Mouse (Mus musculus): ENCODE measurements around the gene Tsku.

Tsku gene

DNA sequence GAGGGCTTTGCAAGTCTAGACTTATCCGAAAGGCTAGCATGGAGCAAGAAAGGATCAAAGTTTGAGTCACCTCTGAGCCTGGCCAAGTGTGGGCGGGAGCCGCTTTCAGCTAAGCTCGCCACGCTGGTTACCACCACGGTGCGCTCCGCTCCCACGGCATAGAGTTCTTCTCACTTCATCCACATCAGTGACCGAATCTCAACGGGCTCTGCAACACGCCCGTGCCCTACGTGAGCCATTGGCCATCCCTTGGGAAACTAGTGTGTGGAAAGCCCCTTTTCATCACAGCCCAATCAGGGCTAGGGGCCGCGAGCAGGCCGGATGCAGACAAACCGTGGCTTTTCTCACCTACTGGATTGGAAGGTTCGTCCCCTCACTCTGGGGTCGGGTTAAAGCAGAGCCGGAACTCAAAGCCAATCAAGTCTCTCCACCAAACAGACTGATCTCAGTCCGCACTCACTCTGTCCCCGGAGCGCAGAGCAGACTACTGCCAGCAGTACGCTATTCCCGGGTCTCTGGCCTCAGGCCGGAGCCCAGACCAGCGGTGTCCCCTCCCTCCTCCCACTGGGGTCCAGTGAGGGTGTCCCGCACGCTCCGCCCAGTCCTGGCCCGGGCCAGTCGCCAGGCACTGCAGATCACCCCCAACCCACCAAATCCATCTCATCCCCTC, 1.0 kb downstream of the Tsku start:
- in situ Hi-C loops (cut with MboI, MseI), result loop anchor here (5.0 to 10.0 kb wide), 2 partner anchors 62 to 1815 kb away; partner anchors contain the start of gene Kcne3 (in 1 of the 2)

GRCm38 (mm10) chr7:98358016-98358415, 3.1 kb downstream of the Tsku start:
- in situ Hi-C loops (cut with MboI, MseI), result loop anchor here in 1 of 2 experiments (5.0 kb wide), 1 partner anchor 64 kb away; no protein-coding TSS in a partner anchor

- in situ Hi-C loops (cut with MboI, MseI), result loop anchor here in 1 of 2 experiments (5.0 kb wide), 1 partner anchor 65 kb away; no protein-coding TSS in a partner anchor
Measured at GRCm38 (mm10) chr7:98357324-98357723, 3.8 kb downstream of the Tsku start.

- in situ Hi-C loops (cut with MboI, MseI), result loop anchor here in 1 of 2 experiments (5.0 kb wide), 2 partner anchors 67 to 78 kb away; no protein-coding TSS in a partner anchor
Measured at GRCm38 (mm10) chr7:98354921-98355310, 6.2 kb downstream of the Tsku start.

DNA sequence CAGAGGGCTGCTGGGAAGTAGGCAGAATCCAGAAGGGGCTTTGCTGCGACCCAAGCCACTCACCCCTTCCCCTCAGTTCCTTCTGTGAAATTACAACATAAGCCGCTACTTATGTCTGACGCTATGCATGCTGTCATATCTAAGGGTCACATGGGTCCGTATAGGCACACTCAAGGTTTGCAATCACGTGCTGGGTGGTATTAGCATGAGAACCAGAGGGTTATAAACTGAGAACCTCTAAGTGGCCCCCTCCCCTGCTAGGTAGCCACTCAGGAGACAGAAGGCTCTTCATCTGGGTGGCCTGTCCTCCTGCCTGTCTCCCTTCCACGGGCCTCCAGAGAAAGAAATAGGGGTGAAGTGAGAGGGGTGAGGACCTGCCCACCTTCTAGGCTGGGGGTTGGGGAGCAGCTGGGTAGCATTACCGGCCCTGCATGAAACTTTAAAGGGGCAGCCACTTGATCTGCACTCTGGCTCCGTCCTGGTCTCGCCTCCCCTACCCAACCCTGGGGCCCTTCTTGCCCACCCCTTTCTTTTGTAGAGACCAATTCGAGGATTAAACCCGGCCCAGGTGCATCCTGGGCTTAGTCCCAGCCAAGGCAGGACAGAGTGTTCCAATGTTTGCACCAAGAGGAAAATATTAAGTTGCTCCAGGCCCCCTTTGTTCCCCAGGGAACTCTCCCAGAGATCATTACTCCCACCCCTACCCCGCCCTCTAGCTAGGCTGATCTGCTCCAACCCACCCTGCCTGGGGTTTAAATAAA, 6.8 kb downstream of the Tsku start:
- in situ Hi-C loops (cut with MboI, MseI), result loop anchor here in 1 of 2 experiments (5.0 kb wide), 1 partner anchor 77 kb away; no protein-coding TSS in a partner anchor

DNA sequence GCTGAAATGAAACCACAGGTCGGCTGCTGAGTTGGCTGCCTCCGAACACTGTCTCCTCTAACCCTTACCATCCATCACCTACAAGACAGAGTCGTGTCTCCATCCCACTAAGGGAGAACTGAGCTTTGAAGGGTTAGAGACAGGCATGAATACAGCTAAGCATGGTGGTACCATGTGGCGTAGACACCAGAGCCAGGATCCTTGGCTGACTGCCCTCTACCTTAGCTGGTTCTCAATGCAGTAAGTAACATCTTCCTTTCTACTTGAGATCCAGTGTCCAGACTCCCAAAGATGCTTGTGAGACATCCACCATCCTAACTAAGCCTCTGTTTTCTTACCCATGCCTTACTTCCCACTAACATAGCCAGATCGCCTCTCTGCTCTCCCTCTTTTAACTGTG, 7.5 kb downstream of the Tsku start:
- in situ Hi-C loops (cut with MboI, MseI), result loop anchor here in 1 of 2 experiments (5.0 kb wide), 1 partner anchor 76 kb away; no protein-coding TSS in a partner anchor

GRCm38 (mm10) chr7:98351523-98351922, 9.6 kb downstream of the Tsku start:
- in situ Hi-C loops (cut with MboI, MseI), result loop anchor here in 1 of 2 experiments (5.0 kb wide), 1 partner anchor 74 kb away; no protein-coding TSS in a partner anchor

GRCm38 (mm10) chr7:98349821-98350220, 11.3 kb downstream of the Tsku start:
- in situ Hi-C loops (cut with MboI, MseI), result loop anchor here in 1 of 2 experiments (5.0 kb wide), 1 partner anchor 73 kb away; no protein-coding TSS in a partner anchor

DNA sequence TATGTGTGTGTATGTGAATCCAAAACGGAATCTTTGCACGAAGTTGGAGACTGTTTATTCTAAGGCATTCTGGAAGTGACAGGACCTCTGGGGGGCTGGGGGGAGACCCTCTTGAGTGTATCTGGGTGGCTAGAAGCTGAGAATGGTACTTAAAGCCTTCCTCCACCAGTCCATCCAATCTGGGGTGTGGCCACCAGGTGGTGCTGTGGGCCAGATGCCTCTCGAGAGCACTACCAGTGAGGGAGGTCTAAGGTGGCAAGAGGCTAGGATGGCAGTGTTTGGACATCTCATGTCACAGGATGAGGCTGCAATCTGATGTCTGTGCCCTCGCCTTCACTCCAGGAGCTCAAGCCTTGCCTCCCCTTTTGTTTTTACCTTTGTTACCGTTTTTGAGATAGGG, 12.0 kb downstream of the Tsku start:
- in situ Hi-C loops (cut with MboI, MseI), result no loop called here

DNA sequence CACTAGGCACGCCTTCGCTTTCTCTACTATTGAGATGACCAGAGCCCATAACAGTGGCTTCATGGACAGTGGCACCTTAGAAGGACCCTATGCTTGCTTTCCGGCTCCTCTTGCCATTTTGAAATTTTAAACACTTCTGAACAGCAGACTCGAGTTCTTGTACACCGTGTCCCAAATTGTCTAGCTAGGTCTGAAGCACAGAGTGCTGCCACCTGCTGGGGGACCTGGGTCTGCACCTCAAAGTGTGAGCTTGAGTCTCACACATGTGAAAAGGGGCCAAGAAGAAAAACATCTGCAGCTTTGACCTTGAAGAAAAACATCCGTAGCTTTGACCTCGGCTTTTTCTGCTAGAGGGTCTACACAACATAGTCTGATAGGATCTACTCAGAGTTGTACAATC, 13.1 kb downstream of the Tsku start:
- in situ Hi-C loops (cut with MboI, MseI), result no loop called here

DNA sequence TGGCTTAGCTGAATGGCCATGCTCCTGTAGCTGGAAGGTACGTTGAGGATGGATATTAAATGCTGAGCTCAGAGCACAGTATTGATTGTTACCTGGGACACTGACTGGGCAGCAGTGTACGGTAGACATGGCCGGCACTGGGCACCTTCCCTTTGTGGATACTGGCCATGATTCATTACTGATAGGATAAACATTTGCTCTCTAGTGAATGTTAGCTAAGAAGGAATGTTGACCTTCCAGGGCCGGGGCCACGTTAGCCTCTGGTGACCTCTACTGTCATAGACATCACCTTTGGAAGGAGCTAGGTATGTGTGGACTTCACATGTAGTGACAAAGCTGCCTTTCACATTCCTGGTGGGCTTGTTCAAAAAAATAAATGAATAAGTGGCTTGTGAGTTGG, 13.7 kb downstream of the Tsku start:
- in situ Hi-C loops (cut with MboI, MseI), result no loop called here

DNA sequence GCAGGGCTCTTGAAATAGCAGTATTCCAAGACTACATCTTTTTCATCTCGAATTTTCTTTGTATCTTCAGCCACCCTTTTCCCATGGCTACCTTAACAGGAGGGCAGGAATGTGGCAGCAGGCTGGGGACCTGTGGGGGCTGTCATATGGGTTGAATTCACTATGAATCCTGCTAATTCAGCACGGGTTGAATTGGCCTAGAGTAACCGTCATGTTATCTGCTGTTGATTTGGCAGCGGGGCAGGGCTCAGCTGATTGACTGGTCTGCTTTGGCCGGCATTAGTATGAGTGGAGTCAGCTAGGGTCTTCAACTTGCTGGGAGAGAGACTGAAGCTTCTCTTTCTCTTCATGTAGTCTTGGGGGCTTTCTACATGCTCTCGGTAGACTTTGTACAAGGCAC, 16.1 kb downstream of the Tsku start:
- in situ Hi-C loops (cut with MboI, MseI), result no loop called here

GRCm38 (mm10) chr7:98344361-98344760, 16.8 kb downstream of the Tsku start:
- in situ Hi-C loops (cut with MboI, MseI), result no loop called here

DNA sequence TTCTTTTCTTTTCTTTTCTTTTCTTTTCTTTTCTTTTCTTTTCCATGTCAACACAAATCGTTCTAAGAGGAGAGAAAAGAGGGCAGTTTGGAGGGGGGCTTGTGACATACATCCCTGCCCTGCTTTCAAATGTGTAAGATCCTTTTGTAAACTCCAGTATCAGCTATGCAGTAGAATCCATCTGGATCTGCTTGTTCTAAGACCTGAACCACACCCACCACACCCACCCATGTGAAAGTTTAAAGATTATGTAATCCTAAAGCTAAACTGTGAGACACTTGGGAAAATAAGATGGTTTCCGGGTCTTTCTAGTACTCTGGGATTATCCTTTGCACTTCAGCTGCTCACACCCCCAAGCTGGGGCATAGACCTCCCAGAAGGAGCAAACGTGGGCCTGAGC, 18.9 kb downstream of the Tsku start:
- in situ Hi-C loops (cut with MboI, MseI), result no loop called here

- in situ Hi-C loops (cut with MboI, MseI), result no loop called here
Measured at GRCm38 (mm10) chr7:98341475-98341874, 19.7 kb downstream of the Tsku start.

DNA sequence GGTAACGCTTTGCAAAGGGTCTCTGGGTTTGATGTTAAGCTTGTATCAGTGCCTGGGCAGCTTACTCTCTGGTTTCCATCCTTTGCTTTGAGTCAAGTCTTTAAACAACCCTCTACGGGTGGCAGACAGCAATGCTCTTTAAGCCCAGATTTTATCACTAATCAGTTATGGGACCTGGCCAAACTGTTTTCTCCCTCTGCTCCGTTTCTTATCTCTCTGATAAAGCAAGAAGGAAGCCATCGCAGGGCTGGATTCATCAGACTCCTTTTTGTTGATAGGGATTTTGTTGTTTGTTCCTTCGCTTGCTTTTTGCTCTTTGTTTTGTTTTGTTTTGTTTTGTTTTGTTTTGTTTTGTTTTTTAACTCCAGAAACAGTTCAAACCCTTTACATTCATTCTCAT, 20.8 kb downstream of the Tsku start:
- in situ Hi-C loops (cut with MboI, MseI), result no loop called here

DNA sequence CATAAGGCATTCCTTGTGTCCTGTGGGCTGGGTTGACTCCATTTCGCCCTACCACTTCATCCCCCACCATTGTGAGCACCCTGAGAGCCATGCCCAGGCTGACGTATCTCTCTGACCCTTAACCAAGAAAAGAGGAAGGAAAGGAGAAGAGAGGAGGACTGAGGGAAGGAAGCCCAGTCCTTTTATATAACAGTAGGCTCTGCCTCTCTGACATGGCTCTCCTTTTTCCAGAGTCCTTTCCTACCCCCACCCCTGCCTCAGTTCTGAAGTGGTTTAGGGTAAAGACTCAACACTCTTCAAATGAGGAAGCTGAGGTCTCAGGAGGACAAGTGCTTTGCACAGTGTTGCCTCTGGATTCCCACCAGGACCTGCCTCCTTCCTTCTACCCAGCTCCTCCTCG, 27.1 kb downstream of the Tsku start:
- in situ Hi-C loops (cut with MboI, MseI), result no loop called here

DNA sequence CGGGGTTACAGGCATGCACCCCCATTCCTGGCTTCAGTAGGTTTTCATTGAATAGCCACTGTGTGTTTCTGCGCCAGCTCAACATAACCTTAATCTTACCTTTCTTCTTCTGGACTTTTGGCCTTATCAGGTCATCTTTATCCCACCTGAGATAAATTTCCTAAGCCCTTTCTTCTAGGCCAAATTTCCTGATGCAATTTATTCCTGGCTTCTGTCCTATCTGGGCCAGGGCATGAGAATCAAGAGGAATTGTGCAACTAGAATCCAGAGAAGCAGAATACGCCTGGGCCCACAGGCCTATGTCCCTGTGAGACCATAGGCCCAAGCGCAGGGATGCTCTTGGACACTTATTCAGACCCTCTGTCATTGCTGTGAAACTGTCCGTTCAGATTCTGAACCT, 27.6 kb downstream of the Tsku start:
- in situ Hi-C loops (cut with MboI, MseI), result no loop called here

DNA sequence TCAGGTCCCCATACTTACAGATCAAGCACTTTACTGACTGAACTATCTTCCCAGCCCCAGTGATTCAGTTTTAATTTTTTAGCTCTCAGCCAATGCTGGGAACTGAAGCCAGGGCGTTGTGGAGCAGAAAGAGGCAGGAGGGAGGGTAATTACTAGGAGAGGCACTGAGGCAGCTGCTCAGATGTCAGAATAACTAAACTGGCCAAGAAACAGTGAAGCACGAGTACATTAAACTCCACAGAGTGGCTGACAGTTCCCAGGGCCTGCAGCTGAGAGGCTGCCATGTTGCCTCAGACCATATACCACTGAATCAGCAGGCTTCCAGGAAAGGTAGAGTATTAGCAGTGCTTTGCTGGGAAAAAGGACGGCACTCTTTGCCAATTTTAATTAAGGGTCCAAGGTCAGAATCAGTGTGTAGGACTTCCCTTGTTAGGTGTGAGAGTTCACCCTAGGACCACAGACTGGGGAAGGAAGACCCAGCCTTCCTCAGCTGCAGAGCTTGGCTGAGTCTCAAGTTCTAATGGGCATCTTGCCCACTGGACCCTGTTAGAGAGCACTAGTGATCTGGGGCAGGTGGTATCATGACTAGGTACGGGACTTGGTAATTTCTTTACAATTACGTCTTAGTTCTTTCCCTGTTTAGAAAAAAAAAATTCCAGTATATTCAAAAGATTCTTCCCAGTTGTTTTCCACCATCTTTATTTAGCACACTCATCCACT, 28.3 kb downstream of the Tsku start:
- in situ Hi-C loops (cut with MboI, MseI), result no loop called here

GRCm38 (mm10) chr7:98331932-98332331, 29.2 kb downstream of the Tsku start:
- in situ Hi-C loops (cut with MboI, MseI), result no loop called here

DNA sequence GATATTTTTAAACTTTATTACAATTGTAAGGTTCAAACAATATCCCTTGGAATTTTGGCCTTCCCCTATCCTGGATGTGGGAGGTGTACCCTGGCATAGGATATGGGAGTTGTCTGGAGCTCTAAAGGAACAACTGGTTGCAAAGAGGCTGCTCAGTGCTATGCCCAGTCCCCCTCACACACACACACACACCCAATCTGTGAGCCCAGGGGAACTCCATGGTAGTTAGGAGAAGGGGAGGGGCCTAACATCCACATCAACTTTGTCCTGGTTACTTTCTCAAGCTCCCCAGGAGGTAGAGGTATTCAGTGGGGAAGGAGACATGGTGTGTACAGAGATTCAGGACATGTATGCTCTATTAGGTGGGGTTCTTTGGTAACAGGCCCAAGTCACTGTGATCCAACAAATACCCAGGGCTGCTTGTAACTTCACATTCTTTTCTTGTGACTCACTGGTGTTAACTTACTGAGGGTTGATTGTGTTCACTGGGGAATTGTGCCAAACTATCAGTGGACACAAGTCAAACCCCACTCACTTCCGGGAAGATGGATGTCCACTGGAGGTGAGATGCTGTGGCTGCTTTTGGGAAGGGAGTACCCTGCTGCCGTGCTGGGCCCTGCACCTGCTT, 30.6 kb downstream of the Tsku start:
- in situ Hi-C loops (cut with MboI, MseI), result no loop called here

All from T-helper 17 cell (primary cell).